Mouse (Mus musculus) neural tube, embryonic 11.5 days (tissue): ENCODE measurements at regions not wholly inside any gene's neighbourhood (a gene's known extent, or its start where the extent isn't known, plus 50 kb on each side); places are given as distances from the start of the nearest gene placed in this dataset.

ENCODE experiments used
- ATAC-seq: fragments of 200-750 bp; cut with Nextera tagmentation; 2 replicates; pipeline ENCODE4 v1.8.0; 2017; ENCODE audit warnings: moderate number of reproducible peaks, mild to moderate bottlenecking, moderate TSS enrichment, moderate library complexity; ENCODE audit not compliant: insufficient read depth, low FRiP score, low TSS enrichment
- DNase-seq: peaks from one replicate; pipeline ENCODE4 v3.0.0-alpha.2; 2015; ENCODE audit warnings: low spot score
- H3K27ac ChIP-seq: fragments of 300-500 bp; sonication (generic); 2 replicates; pipeline ENCODE4 v1.5.1; 2014; ENCODE audit warnings: low read depth, mild to moderate bottlenecking, low read length
- H3K27me3 ChIP-seq: fragments of 300-500 bp; sonication (generic); 2 replicates; pipeline ENCODE4 v1.6.1; 2014; ENCODE audit warnings: mild to moderate bottlenecking, low read length, mixed read lengths; ENCODE audit not compliant: control insufficient read depth, insufficient read depth
- H3K36me3 ChIP-seq: fragments of 300-500 bp; sonication (generic); 2 replicates; pipeline ENCODE4 v1.6.1; 2014; ENCODE audit warnings: mild to moderate bottlenecking, low read length, moderate library complexity, mixed read lengths; ENCODE audit not compliant: control insufficient read depth, insufficient read depth
- H3K4me1 ChIP-seq: fragments of 300-500 bp; sonication (generic); 2 replicates; pipeline ENCODE4 v1.6.1; 2014; ENCODE audit warnings: low read length, mixed read lengths; ENCODE audit not compliant: control insufficient read depth, insufficient read depth
- H3K4me2 ChIP-seq: fragments of 300-500 bp; sonication (generic); 2 replicates; pipeline ENCODE4 v1.6.1; 2014; ENCODE audit warnings: low read depth, mild to moderate bottlenecking, moderate library complexity
- H3K4me3 ChIP-seq: fragments of 300-500 bp; sonication (generic); 2 replicates; pipeline ENCODE4 v1.5.1; 2014; ENCODE audit warnings: low read depth, low read length
- H3K9ac ChIP-seq: fragments of 300-500 bp; sonication (generic); 2 replicates; pipeline ENCODE4 v1.6.1; 2014; ENCODE audit warnings: mild to moderate bottlenecking, low read length
- H3K9me3 ChIP-seq: fragments of 300-500 bp; sonication (generic); 2 replicates; pipeline ENCODE4 v1.6.1; 2016; ENCODE audit warnings: low read length; ENCODE audit not compliant: control insufficient read depth
- WGBS: fragments of 180-500 bp; shearing (Covaris S2); extraction: QIAGEN DNeasy Blood & Tissue Kit; methylation state at CpG from one replicate; pipeline ENCODE4 v1.1.7; 2014; 5-methylcytosine and 5-hydroxymethylcytosine counted together

- no peaks in the 10 kb centered on the region for H3K9me3 ChIP-seq
- DNase-seq (no peak), ATAC-seq (no peak)
- no peak overlapping the region for H3K4me2 ChIP-seq
- no peaks in the 10 kb centered on the region for H3K36me3 ChIP-seq
- H3K9ac ChIP-seq, result no peak overlapping the region
- WGBS, result 94% methylated on average over 3 of the region's 3 CpGs
- no peak overlapping the region for H3K27ac ChIP-seq
- H3K4me1 ChIP-seq, result no peaks in the 10 kb centered on the region
- no peaks in the 10 kb centered on the region for H3K27me3 ChIP-seq
- H3K4me3 ChIP-seq, result no peak overlapping the region
Observed at GRCm38 (mm10) chr1:67518295-67518694, 395.5 kb downstream of the Cps1 start.

GRCm38 (mm10) chr1:67558728-67559127 lies 435.9 kb downstream of the Cps1 start:
- H3K27ac ChIP-seq, result no peak overlapping the region
- H3K4me2 ChIP-seq, result no peak overlapping the region
- no peaks in the 10 kb centered on the region for H3K9me3 ChIP-seq
- DNase-seq (no peak), ATAC-seq (no peak)
- H3K4me1 ChIP-seq, result no peaks in the 10 kb centered on the region
- no peak overlapping the region for H3K9ac ChIP-seq
- no peaks in the 10 kb centered on the region for H3K27me3 ChIP-seq
- no peak overlapping the region for H3K4me3 ChIP-seq
- no peaks in the 10 kb centered on the region for H3K36me3 ChIP-seq

GRCm38 (mm10) chr1:67559179-67559578 lies 436.4 kb downstream of the Cps1 start:
- Histone ChIP-seq H3K36me3 (no peaks in the 10 kb centered on the region), H3K27ac (no peak overlapping the region), H3K4me2 (no peak overlapping the region), H3K4me1 (no peaks in the 10 kb centered on the region), H3K9me3 (no peaks in the 10 kb centered on the region), H3K4me3 (no peak overlapping the region), H3K27me3 (no peaks in the 10 kb centered on the region), H3K9ac (no peak overlapping the region)
- 76% methylated on average over 1 of the region's 1 CpGs for WGBS
- no peak for ATAC-seq
- DNase-seq, result no peak

- no peaks in the 10 kb centered on the region for H3K9me3 ChIP-seq
- no peak overlapping the region for H3K27ac ChIP-seq
- H3K4me1 ChIP-seq, result no peaks in the 10 kb centered on the region
- H3K4me3 ChIP-seq, result no peak overlapping the region
- no peaks in the 10 kb centered on the region for H3K27me3 ChIP-seq
- no peak overlapping the region for H3K9ac ChIP-seq
- DNase-seq (no peak), ATAC-seq (no peak)
- H3K36me3 ChIP-seq, result no peaks in the 10 kb centered on the region
- WGBS, result 93% methylated on average over 1 of the region's 1 CpGs
- H3K4me2 ChIP-seq, result no peak overlapping the region
Observed at GRCm38 (mm10) chr1:67571616-67572015, 448.8 kb downstream of the Cps1 start.

- no peaks in the 10 kb centered on the region for H3K9me3 ChIP-seq
- no peaks in the 10 kb centered on the region for H3K27me3 ChIP-seq
- DNase-seq (no peak), ATAC-seq (no peak)
- H3K9ac ChIP-seq, result no peak overlapping the region
- no peak overlapping the region for H3K4me2 ChIP-seq
- no peak overlapping the region for H3K27ac ChIP-seq
- 88% methylated on average over 2 of the region's 2 CpGs for WGBS
- H3K4me1 ChIP-seq, result no peaks in the 10 kb centered on the region
- no peaks in the 10 kb centered on the region for H3K36me3 ChIP-seq
- H3K4me3 ChIP-seq, result no peak overlapping the region
Observed at GRCm38 (mm10) chr1:67579732-67580131, 456.9 kb downstream of the Cps1 start.
